Mouse (Mus musculus) B cell, adult 2 months (primary cell): ENCODE results near the gene Slfn5.
A peak's percentile ranks its signal among the peaks of the same experiment; 100 is the strongest.
"Not testable (repeated sequence)": the region's sequence is repeated elsewhere in the genome, so short reads cannot be mapped to it uniquely, and the experiment has no call there.

Experiments used
- DNase-seq, 2 experiments: peaks; one replicate each; pipeline ENCODE4 v3.0.0; 2022

Gene Slfn5

GRCm38 (mm10) chr11:82947457-82947856 lies 3.7 kb upstream of the Slfn5 start:
- no peak for DNase-seq

GRCm38 (mm10) chr11:82949036-82949435 lies 2.1 kb upstream of the Slfn5 start:
- DNase-seq = no peak

GRCm38 (mm10) chr11:82951865-82952611 lies 889 bp downstream of the Slfn5 start:
- DNase-seq = peak; percentile 48 to 52

GRCm38 (mm10) chr11:82952612-82953542 lies 1.7 kb downstream of the Slfn5 start:
- DNase-seq = peak; percentile 63 to 68

GRCm38 (mm10) chr11:82954631-82955030 lies 3.5 kb downstream of the Slfn5 start:
- no peak for DNase-seq

- no peak for DNase-seq
These were observed 5.8 kb downstream of the Slfn5 start for GRCm38 (mm10) chr11:82956925-82957324.

GRCm38 (mm10) chr11:82959613-82960012 lies 8.5 kb downstream of the Slfn5 start:
- peak; percentile 51 to 58 for DNase-seq

GRCm38 (mm10) chr11:82961743-82962142 lies 10.6 kb downstream of the Slfn5 start:
- no peak for DNase-seq

GRCm38 (mm10) chr11:82962215-82962614 lies 11.1 kb downstream of the Slfn5 start:
- DNase-seq = no peak

GRCm38 (mm10) chr11:82970712-82971589 lies 19.8 kb downstream of the Slfn5 start:
- DNase-seq = peak; percentile 37 to 44

- no peak for DNase-seq
These were observed 20.4 kb downstream of the Slfn5 start for GRCm38 (mm10) chr11:82971590-82971974.

- DNase-seq = no peak
These were observed 22.8 kb downstream of the Slfn5 start for GRCm38 (mm10) chr11:82973916-82974315.

GRCm38 (mm10) chr11:82982409-82982808 lies 31.3 kb downstream of the Slfn5 start:
- not testable (repeated sequence) for DNase-seq

GRCm38 (mm10) chr11:82983193-82983592 lies 32.0 kb downstream of the Slfn5 start:
- DNase-seq = no peak

GRCm38 (mm10) chr11:82987621-82988020 lies 36.5 kb downstream of the Slfn5 start:
- DNase-seq = no peak

GRCm38 (mm10) chr11:82989357-82989756 lies 38.2 kb downstream of the Slfn5 start:
- DNase-seq = no peak

GRCm38 (mm10) chr11:82990612-82991385 lies 39.6 kb downstream of the Slfn5 start:
- DNase-seq = peak; percentile 22 to 25

- DNase-seq = peak; percentile 17 to 23
These were observed 40.5 kb downstream of the Slfn5 start, which contains the start of gene Slfn9 for GRCm38 (mm10) chr11:82991469-82992166. Gene Slfn9, minus strand, starts transcription at chr11:82991830.

- DNase-seq = no peak
These were observed 62.2 kb downstream of the Slfn5 start for GRCm38 (mm10) chr11:83013356-83013755.
